In the genomic region with DNA sequence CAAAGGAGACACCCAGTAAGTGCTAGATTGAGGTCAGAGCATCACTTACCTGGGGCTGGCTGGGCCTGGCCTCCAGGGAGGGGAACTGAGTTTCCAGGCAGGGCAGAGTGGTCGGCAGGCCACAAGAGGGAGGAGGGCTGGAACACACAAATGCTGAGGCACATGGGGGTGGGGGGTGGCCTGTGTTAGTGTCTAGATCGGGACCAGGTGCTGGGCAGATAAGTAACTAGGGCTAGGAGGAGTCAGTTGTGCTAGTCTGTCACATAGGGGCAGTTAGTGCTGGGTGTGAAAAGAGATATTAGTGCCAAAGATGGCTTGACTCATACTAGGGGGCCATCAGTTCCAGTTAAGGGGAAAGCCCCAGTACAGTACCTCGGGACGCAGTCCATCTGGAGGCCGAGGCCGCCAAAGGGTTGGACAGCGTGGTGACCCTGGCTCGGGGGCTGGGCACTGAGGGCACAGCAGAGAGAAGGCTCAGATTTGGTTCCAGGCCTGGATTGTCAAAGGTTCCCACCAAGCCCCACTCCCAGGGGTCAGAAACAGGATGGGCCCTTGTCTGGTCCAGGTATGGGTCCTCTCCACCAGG, we compare ENCODE assay signal across 24 mouse cellular contexts. TPM values are rescaled to one million over a fixed set of nuclear protein-coding genes. Genes with fewer than 3 reads are reported as not detected.
DNase-seq lines count a peak whose midpoint lies in the region; ATAC-seq and TF ChIP-seq lines count a peak whose summit lies in the region.
"Had no signal": no experiment of that assay in that cellular context is flagged by ENCODE, and none has a peak within 500 bp of the region (broad histone marks: within the 10 kb centered on the region; RNA-seq: fewer than 3 reads in every experiment).

No protein-coding gene starts in this region.

- H3K4me2 ChIP-seq in lung, embryonic 14.5 days: no peak overlapping the region
- H3K4me2 ChIP-seq in liver, embryonic 11.5 days: no peak overlapping the region
- H3K4me2 ChIP-seq in liver, embryonic 14.5 days (ENCODE audit: low read depth): no peak overlapping the region
- H3K4me2 ChIP-seq: forebrain, embryonic 15.5 days; heart, embryonic 12.5 days; hindbrain, embryonic 14.5 days had no signal

- H3K4me1 ChIP-seq in lung, embryonic 14.5 days (ENCODE audit: insufficient read depth): peaks cover 3% of the 10 kb centered on the region; the same call in 1 of the 2 replicates
- H3K4me1 ChIP-seq in liver, embryonic 11.5 days (replicated peaks; ENCODE audit: control insufficient read depth, insufficient read depth, low read length): peaks cover 12% of the 10 kb centered on the region
- peaks cover 5 to 19% of the 10 kb centered on the region in 2 experiments for H3K4me1 ChIP-seq in liver, embryonic 14.5 days (replicated peaks; ENCODE audit: control insufficient read depth in 2 of 2, insufficient read depth in 2 of 2, low read length in 1 of 2)
- H3K4me1 ChIP-seq: embryonic facial prominence, embryonic 10.5 days; forebrain, embryonic 15.5 days; hindbrain, embryonic 10.5 days had no signal

- H3K27ac ChIP-seq in lung, embryonic 14.5 days (ENCODE audit: low read depth): no peak overlapping the region
- no peak overlapping the region for H3K27ac ChIP-seq in liver, embryonic 11.5 days (ENCODE audit: low read depth, low read length)
- H3K27ac ChIP-seq in liver, embryonic 14.5 days: no peak overlapping the region
- H3K27ac ChIP-seq: embryonic facial prominence, embryonic 10.5 days; forebrain, embryonic 15.5 days; heart, adult 2 months; hindbrain, embryonic 10.5 days; hindbrain, embryonic 14.5 days had no signal

- H3K27me3 ChIP-seq in lung, embryonic 14.5 days (ENCODE audit: insufficient read depth, low read length): no peaks in the 10 kb centered on the region
- H3K27me3 ChIP-seq in liver, embryonic 11.5 days (replicated peaks; ENCODE audit: control insufficient read depth, insufficient read depth, low read length): no peaks in the 10 kb centered on the region
- no peaks in the 10 kb centered on the region for H3K27me3 ChIP-seq in liver, embryonic 14.5 days (ENCODE audit: control insufficient read depth, insufficient read depth, low read length)
- H3K27me3 ChIP-seq: CH12.LX; forebrain, embryonic 15.5 days; heart, embryonic 12.5 days had no signal

- no peaks in the 10 kb centered on the region for H3K9me3 ChIP-seq in lung, embryonic 14.5 days (ENCODE audit: low read depth, low read length)
- H3K9me3 ChIP-seq in liver, embryonic 11.5 days (ENCODE audit: control insufficient read depth, low read length): no peaks in the 10 kb centered on the region
- no peaks in the 10 kb centered on the region for H3K9me3 ChIP-seq in liver, embryonic 14.5 days (ENCODE audit: control insufficient read depth, low read length)
- H3K9me3 ChIP-seq: embryonic facial prominence, embryonic 10.5 days; forebrain, embryonic 15.5 days; heart, embryonic 12.5 days; hindbrain, embryonic 10.5 days had no signal

- 78% methylated on average over 8 of the region's 8 CpGs for WGBS in lung, embryonic 14.5 days
- 73% methylated on average over 8 of the region's 8 CpGs for WGBS in liver, embryonic 11.5 days
- 61% methylated on average over 8 of the region's 8 CpGs for WGBS in liver, embryonic 14.5 days (ENCODE audit: insufficient replicate concordance)

- DNase-seq in lung, embryonic 14.5 days: no peak
- DNase-seq in lung, postnatal 25 days (ENCODE audit: low spot score): no peak
- no peak for DNase-seq in liver, embryonic 11.5 days (ENCODE audit: low spot score)
- DNase-seq in liver, embryonic 14.5 days (ENCODE audit: low read depth in 3 of 3, low spot score in 3 of 3): no peak
- DNase-seq in neural tube, embryonic 10.5 days (ENCODE audit: extremely low spot score, low spot score): no peak
- no peak for DNase-seq in urinary bladder, postnatal 25 days (ENCODE audit: low spot score)
- DNase-seq: adrenal gland, adult 8-10 months; adrenal gland, postnatal 36 days; cerebellum, adult 2 months; cerebellum, postnatal 10 days had no signal

- no peak overlapping the region for H3K9ac ChIP-seq in lung, embryonic 14.5 days
- no peak overlapping the region; the same call in 1 of the 2 replicates for H3K9ac ChIP-seq in liver, embryonic 11.5 days (ENCODE audit: low read depth, low read length)
- H3K9ac ChIP-seq in liver, embryonic 14.5 days (replicated peaks): no peak overlapping the region
- H3K9ac ChIP-seq: forebrain, embryonic 15.5 days; heart, embryonic 12.5 days; hindbrain, embryonic 14.5 days had no signal

- H3K4me3 ChIP-seq in lung, embryonic 14.5 days (ENCODE audit: low read depth, low read length): no peak overlapping the region
- H3K4me3 ChIP-seq in liver, embryonic 11.5 days (ENCODE audit: low read depth, low read length): no peak overlapping the region
- H3K4me3 ChIP-seq in liver, embryonic 14.5 days (ENCODE audit: insufficient read depth in 1 of 2, low read depth in 2 of 2, low read length in 2 of 2): no peak overlapping the region
- H3K4me3 ChIP-seq: embryonic facial prominence, embryonic 10.5 days; forebrain, embryonic 15.5 days; heart, adult 2 months; heart, embryonic 12.5 days; hindbrain, embryonic 10.5 days had no signal

- ATAC-seq in lung, embryonic 14.5 days (ENCODE audit: insufficient read depth): peak; percentile 28; the same call in 1 of the 2 replicates
- ATAC-seq in liver, embryonic 11.5 days (replicated peaks; ENCODE audit: low FRiP score): peak; percentile 74
- ATAC-seq in liver, embryonic 14.5 days (ENCODE audit: insufficient read depth): peak; percentile 57; the same call in 1 of the 2 replicates
- ATAC-seq in megakaryocyte progenitor cell, adult 5-6 weeks (replicated peaks; ENCODE audit: poor library complexity): peak; percentile 62
- ATAC-seq in activated CD4-positive, CD25-positive, alpha-beta regulatory T cell, adult 4 months: no peak
- ATAC-seq: forebrain, embryonic 15.5 days had no signal

- peaks cover 90% of the 10 kb centered on the region for H3K36me3 ChIP-seq in lung, embryonic 14.5 days (ENCODE audit: insufficient read depth)
- peaks cover 46% of the 10 kb centered on the region for H3K36me3 ChIP-seq in liver, embryonic 11.5 days (ENCODE audit: control insufficient read depth, insufficient read depth, low read length)
- peaks cover 25% of the 10 kb centered on the region for H3K36me3 ChIP-seq in liver, embryonic 14.5 days (replicated peaks; ENCODE audit: control insufficient read depth, insufficient read depth, low read depth)

- TF ChIP-seq CTCF in lung, embryonic 14.5 days (IDR thresholded peaks at IDR 0.05; ENCODE audit: low read depth): no peak
- TF ChIP-seq CTCF in liver, embryonic 14.5 days (IDR thresholded peaks at IDR 0.05; ENCODE audit: low read depth): 0 out of 2 replicates have a peak, but pooled peaks have one; percentile 8

- TF ChIP-seq EP300 in liver, embryonic 14.5 days (IDR thresholded peaks at IDR 0.05; ENCODE audit: low read depth): peak; percentile 41; the same call in 1 of the 2 replicates

RNA-seq across cellular contexts. Expression of a gene that starts 19.4 kb away (rescaled TPM):
- polyA plus RNA-seq in lung, embryonic 14.5 days (2014; fragmentation: Nextera tagmentation; extraction: Ambion mirVana): 56.5 and 71.3 TPM in 2 replicates
- polyA plus RNA-seq in liver, embryonic 11.5 days (2014; fragmentation: Nextera tagmentation; extraction: Ambion mirVana): 51.4 and 52.2 TPM in 2 replicates
- 20.8 and 29.3 TPM in 2 replicates for polyA plus RNA-seq in liver, embryonic 14.5 days (2012; rRNA removed)
- 17.8 and 23.5 TPM in 2 replicates for polyA plus RNA-seq in liver, embryonic 14.5 days (2014; fragmentation: Nextera tagmentation; extraction: Ambion mirVana)
- 92.1 and 94.9 TPM in 2 replicates for total RNA-seq in megakaryocyte progenitor cell, adult 5-6 weeks (2015)
- 50.0 and 52.1 TPM in 2 replicates for total RNA-seq in megakaryocyte progenitor cell, adult 5-6 weeks (2017)
- 100 to 1,000 TPM in 1 of 2 experiments, 10 to 100 TPM in 1; 80.4 to 102 TPM for polyA plus RNA-seq in activated CD4-positive, CD25-positive, alpha-beta regulatory T cell, adult 4 months (2017; shearing (Covaris generic))

RNA-seq across cellular contexts. Expression of a gene that starts 26.8 kb away (rescaled TPM):
- polyA plus RNA-seq in lung, embryonic 14.5 days (2014; fragmentation: Nextera tagmentation; extraction: Ambion mirVana): 0.33 and 0.53 TPM in 2 replicates
- 6.6 and 7.0 TPM in 2 replicates for polyA plus RNA-seq in liver, embryonic 11.5 days (2014; fragmentation: Nextera tagmentation; extraction: Ambion mirVana)
- 2.5 and 2.7 TPM in 2 replicates for polyA plus RNA-seq in liver, embryonic 14.5 days (2012; rRNA removed)
- 1.2 and 1.6 TPM in 2 replicates for polyA plus RNA-seq in liver, embryonic 14.5 days (2014; fragmentation: Nextera tagmentation; extraction: Ambion mirVana)
- total RNA-seq in megakaryocyte progenitor cell, adult 5-6 weeks (2015): not detected in 2 replicates
- total RNA-seq in megakaryocyte progenitor cell, adult 5-6 weeks (2017): not detected in 2 replicates
- polyA plus RNA-seq in activated CD4-positive, CD25-positive, alpha-beta regulatory T cell, adult 4 months (2017; shearing (Covaris generic)): not detected
- total RNA-seq: adrenal gland, adult 8-10 months; adrenal gland, postnatal 36 days; gastrocnemius, postnatal 10 days; gastrocnemius, postnatal 4 days; heart, adult 2 months; heart, postnatal 25 days had no signal
- polyA plus RNA-seq: cerebellum, adult 2 months; forebrain, embryonic 15.5 days; heart, adult 2 months; hindbrain, embryonic 14.5 days had no signal

RNA-seq across cellular contexts. Expression of a gene that starts 38.5 kb away (rescaled TPM):
- polyA plus RNA-seq in lung, embryonic 14.5 days (2014; fragmentation: Nextera tagmentation; extraction: Ambion mirVana): not detected in 2 replicates
- polyA plus RNA-seq in liver, embryonic 11.5 days (2014; fragmentation: Nextera tagmentation; extraction: Ambion mirVana): 2.0 and 2.7 TPM in 2 replicates
- polyA plus RNA-seq in liver, embryonic 14.5 days (2012; rRNA removed): 9.7 and 11.2 TPM in 2 replicates
- polyA plus RNA-seq in liver, embryonic 14.5 days (2014; fragmentation: Nextera tagmentation; extraction: Ambion mirVana): 10.2 and 10.8 TPM in 2 replicates
- not detected in 2 replicates for total RNA-seq in megakaryocyte progenitor cell, adult 5-6 weeks (2015)
- total RNA-seq in megakaryocyte progenitor cell, adult 5-6 weeks (2017): not detected in 2 replicates
- polyA plus RNA-seq in activated CD4-positive, CD25-positive, alpha-beta regulatory T cell, adult 4 months (2017; shearing (Covaris generic)): not detected
- total RNA-seq: adrenal gland, postnatal 36 days; CH12.LX; gastrocnemius, postnatal 10 days; gastrocnemius, postnatal 4 days; heart, adult 2 months; heart, postnatal 25 days had no signal
- polyA plus RNA-seq: cerebellum, adult 2 months; embryonic facial prominence, embryonic 10.5 days; embryonic facial prominence, embryonic 14.5 days; forebrain, embryonic 15.5 days; heart, adult 2 months; heart, embryonic 12.5 days; heart, embryonic 16.5 days; hindbrain, embryonic 10.5 days; hindbrain, embryonic 14.5 days had no signal

RNA-seq across cellular contexts. Expression of a gene that starts 59.8 kb away (rescaled TPM):
- polyA plus RNA-seq in lung, embryonic 14.5 days (2014; fragmentation: Nextera tagmentation; extraction: Ambion mirVana): 59.1 and 63.7 TPM in 2 replicates
- 44.1 and 46.0 TPM in 2 replicates for polyA plus RNA-seq in liver, embryonic 11.5 days (2014; fragmentation: Nextera tagmentation; extraction: Ambion mirVana)
- 12.3 and 15.1 TPM in 2 replicates for polyA plus RNA-seq in liver, embryonic 14.5 days (2012; rRNA removed)
- 17.2 and 18.9 TPM in 2 replicates for polyA plus RNA-seq in liver, embryonic 14.5 days (2014; fragmentation: Nextera tagmentation; extraction: Ambion mirVana)
- total RNA-seq in megakaryocyte progenitor cell, adult 5-6 weeks (2015): 14.0 and 16.6 TPM in 2 replicates
- total RNA-seq in megakaryocyte progenitor cell, adult 5-6 weeks (2017): 7.4 and 11.7 TPM in 2 replicates
- polyA plus RNA-seq in activated CD4-positive, CD25-positive, alpha-beta regulatory T cell, adult 4 months (2017; shearing (Covaris generic)): 10 to 100 TPM; 20.8 to 38.6 TPM

RNA-seq across cellular contexts. Expression of a gene that starts 59.8 kb away (rescaled TPM):
- polyA plus RNA-seq in lung, embryonic 14.5 days (2014; fragmentation: Nextera tagmentation; extraction: Ambion mirVana): 157 and 168 TPM in 2 replicates
- polyA plus RNA-seq in liver, embryonic 11.5 days (2014; fragmentation: Nextera tagmentation; extraction: Ambion mirVana): 163 TPM in 2 replicates
- polyA plus RNA-seq in liver, embryonic 14.5 days (2012; rRNA removed): 63.8 and 77.0 TPM in 2 replicates
- polyA plus RNA-seq in liver, embryonic 14.5 days (2014; fragmentation: Nextera tagmentation; extraction: Ambion mirVana): 104 and 106 TPM in 2 replicates
- 82.4 and 115 TPM in 2 replicates for total RNA-seq in megakaryocyte progenitor cell, adult 5-6 weeks (2015)
- 96.7 and 97.9 TPM in 2 replicates for total RNA-seq in megakaryocyte progenitor cell, adult 5-6 weeks (2017)
- 100 to 1,000 TPM; 141 to 171 TPM for polyA plus RNA-seq in activated CD4-positive, CD25-positive, alpha-beta regulatory T cell, adult 4 months (2017; shearing (Covaris generic))
